Mouse (Mus musculus): ENCODE results near the gene Rgs7bp. TPM values are rescaled to one million over a fixed set of nuclear protein-coding genes. Genes with fewer than 3 reads are reported as not detected.

The Rgs7bp gene
- polyA plus RNA-seq, 1 experiment from 2014 or later = 2.1 TPM

DNA sequence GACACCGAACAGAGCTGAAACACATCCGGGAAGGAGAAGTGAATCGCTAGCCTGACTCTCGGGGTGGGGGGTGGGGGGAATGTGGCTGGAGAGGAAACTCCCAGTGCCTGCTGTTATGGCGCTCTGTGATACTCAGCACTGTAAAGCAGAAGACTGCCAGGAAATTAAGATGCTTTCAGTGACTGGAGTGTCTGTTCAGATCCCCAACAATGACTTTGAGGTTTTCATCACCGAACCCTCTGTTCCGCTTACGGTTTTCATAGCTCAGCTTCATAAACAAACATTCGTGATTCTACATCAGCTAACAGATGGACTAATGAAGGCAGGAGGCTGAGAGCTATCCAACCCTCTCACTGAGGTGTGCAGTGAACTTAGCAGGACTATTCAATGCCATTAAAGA, 7.4 kb downstream of the Rgs7bp start:
- H3K9me3 ChIP-seq = no peaks in the 10 kb centered on the region
- peak overlapping the region; percentile 17; the same call in 1 of the 2 replicates for H3K27ac ChIP-seq
- H3K36me3 ChIP-seq = no peaks in the 10 kb centered on the region
- peaks cover 9% of the 10 kb centered on the region for H3K4me1 ChIP-seq
- DNase-seq (ENCODE audit: low spot score) = no peak
- no peaks in the 10 kb centered on the region for H3K27me3 ChIP-seq (ENCODE audit: insufficient read depth, poor library complexity, severe bottlenecking)
- 56% methylated on average over 9 of the region's 9 CpGs for WGBS
- 0 out of 2 replicates have a peak overlapping the region, but pooled peaks have one; percentile 16 for H3K4me3 ChIP-seq

DNA sequence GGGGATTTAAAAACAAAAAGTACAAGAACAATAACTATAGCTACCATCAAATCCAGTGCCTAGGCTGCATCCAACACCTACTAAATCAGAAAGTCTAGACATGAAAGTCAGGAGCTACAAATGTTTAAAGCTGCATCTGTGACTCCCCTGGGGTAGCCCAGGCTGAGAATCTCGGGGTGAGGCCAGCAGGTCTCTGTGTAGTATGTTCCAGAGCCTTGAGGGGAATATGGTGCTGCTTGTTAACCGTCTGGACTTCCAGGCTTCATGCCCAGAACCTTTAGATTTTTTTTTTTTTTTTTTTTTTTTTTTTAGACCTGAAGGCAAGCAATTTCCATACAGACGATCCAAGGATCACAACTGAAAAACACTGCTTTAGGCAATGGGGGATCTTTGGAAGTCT, 10.8 kb downstream of the Rgs7bp start:
- peaks cover 9% of the 10 kb centered on the region for H3K4me1 ChIP-seq
- H3K27me3 ChIP-seq (ENCODE audit: insufficient read depth, poor library complexity, severe bottlenecking) = no peaks in the 10 kb centered on the region
- no peaks in the 10 kb centered on the region for H3K36me3 ChIP-seq
- no peak for DNase-seq (ENCODE audit: low spot score)
- no peaks in the 10 kb centered on the region for H3K9me3 ChIP-seq
- H3K4me3 ChIP-seq = no peak overlapping the region
- H3K27ac ChIP-seq = no peak overlapping the region
- WGBS = 70% methylated on average over 3 of the region's 3 CpGs

DNA sequence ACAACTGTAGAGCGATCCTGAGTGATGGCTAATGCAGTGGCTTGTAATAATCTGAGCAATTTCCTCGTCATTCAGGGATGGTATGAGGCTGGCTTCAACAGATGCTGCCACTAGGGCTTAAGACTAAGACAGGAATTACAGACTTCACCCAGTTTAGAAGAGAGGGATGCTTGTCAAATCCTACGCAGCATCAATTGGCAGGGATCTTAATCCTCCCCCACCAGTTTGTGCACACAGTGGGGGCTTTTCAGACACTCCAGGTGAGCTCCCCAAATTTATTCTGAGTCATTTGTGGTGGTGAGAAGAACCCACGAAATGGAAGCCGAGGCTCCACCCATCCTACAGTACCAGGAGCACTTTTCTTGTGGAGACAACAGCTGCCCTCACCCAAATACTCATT, 16.4 kb downstream of the Rgs7bp start:
- Histone ChIP-seq H3K27me3 (ENCODE audit: insufficient read depth, poor library complexity, severe bottlenecking) (no peaks in the 10 kb centered on the region), H3K36me3 (no peaks in the 10 kb centered on the region), H3K4me1 (no peaks in the 10 kb centered on the region), H3K4me3 (no peak overlapping the region), H3K9me3 (no peaks in the 10 kb centered on the region), H3K27ac (no peak overlapping the region)
- no peak for DNase-seq (ENCODE audit: low spot score)
- 77% methylated on average over 5 of the region's 5 CpGs for WGBS

DNA sequence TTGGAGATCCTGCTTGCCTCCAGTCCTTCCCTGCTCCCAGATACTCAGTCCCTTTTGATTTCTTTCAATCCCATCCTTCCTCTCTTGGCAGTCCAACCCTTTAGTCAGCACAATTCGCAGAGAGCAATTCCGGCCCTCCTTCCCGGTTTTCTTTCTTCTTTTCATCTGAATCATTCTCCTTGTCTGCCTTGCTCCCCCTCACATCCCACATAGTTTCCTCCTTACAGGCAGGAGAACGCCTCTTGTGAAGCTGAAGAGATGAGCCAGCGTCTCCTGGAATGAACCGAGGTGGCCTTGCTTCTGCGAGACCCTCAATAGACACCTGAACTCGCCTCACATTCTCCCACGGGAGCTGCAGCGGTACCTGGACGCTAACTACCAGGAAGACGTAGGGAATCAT, 16.9 kb downstream of the Rgs7bp start:
- no peak for DNase-seq (ENCODE audit: low spot score)
- Histone ChIP-seq H3K36me3 (no peaks in the 10 kb centered on the region), H3K4me3 (no peak overlapping the region), H3K9me3 (no peaks in the 10 kb centered on the region), H3K27ac (no peak overlapping the region), H3K27me3 (ENCODE audit: insufficient read depth, poor library complexity, severe bottlenecking) (no peaks in the 10 kb centered on the region), H3K4me1 (no peaks in the 10 kb centered on the region)
- WGBS = 84% methylated on average over 12 of the region's 12 CpGs

DNA sequence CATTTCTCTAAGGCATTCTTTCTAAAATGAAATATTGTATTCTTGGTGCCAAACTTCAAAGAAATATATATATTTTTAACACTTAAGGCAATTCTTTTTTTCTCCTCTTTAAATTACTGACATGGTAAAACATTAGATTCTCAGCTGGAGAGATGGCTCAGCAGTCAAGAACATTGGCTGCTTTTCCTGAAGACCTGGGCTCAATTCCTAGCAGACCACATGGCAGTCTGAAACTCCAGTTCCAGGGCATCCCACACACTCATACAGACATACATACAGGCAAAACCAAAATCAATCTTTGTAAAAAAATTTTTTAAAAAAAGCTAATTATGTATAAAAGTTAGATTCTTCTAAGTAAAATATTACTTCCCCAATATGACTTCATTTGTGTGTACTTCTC, 22.8 kb downstream of the Rgs7bp start:
- no peak for DNase-seq (ENCODE audit: low spot score)
- Histone ChIP-seq H3K36me3 (no peaks in the 10 kb centered on the region), H3K4me1 (no peaks in the 10 kb centered on the region), H3K9me3 (no peaks in the 10 kb centered on the region), H3K27ac (no peak overlapping the region), H3K27me3 (ENCODE audit: insufficient read depth, poor library complexity, severe bottlenecking) (no peaks in the 10 kb centered on the region), H3K4me3 (no peak overlapping the region)

- H3K4me3 ChIP-seq = no peak overlapping the region
- no peaks in the 10 kb centered on the region for H3K4me1 ChIP-seq
- 84% methylated on average over 3 of the region's 3 CpGs for WGBS
- no peak for DNase-seq (ENCODE audit: low spot score)
- no peak overlapping the region for H3K27ac ChIP-seq
- no peaks in the 10 kb centered on the region for H3K9me3 ChIP-seq
- H3K27me3 ChIP-seq (ENCODE audit: insufficient read depth, poor library complexity, severe bottlenecking) = no peaks in the 10 kb centered on the region
- no peaks in the 10 kb centered on the region for H3K36me3 ChIP-seq
Observed at GRCm38 (mm10) chr13:105028276-105028675, 26.5 kb downstream of the Rgs7bp start.

DNA sequence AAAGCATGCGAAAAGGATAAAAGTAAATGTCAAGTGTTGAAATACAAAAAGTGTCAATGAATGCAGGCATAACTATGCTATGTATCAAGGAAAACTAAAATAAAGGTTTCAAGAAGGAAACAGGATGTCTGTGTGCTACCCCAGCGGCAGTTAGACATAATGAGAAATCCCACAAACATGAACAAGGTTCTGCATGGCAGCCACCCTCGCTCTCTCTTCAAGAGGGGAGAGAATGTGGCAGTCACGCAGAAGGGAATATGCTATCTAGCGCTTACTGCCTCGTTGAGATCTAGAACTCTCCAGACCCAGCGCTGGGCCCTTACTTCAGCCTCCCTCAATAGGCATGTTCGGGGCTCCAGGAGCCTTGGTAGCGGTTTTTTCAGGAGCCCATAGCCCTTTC, 38.2 kb downstream of the Rgs7bp start:
- H3K9me3 ChIP-seq = no peaks in the 10 kb centered on the region
- no peak overlapping the region for H3K4me3 ChIP-seq
- DNase-seq (ENCODE audit: low spot score) = no peak
- H3K27me3 ChIP-seq (ENCODE audit: insufficient read depth, poor library complexity, severe bottlenecking) = no peaks in the 10 kb centered on the region
- H3K27ac ChIP-seq = no peak overlapping the region
- H3K36me3 ChIP-seq = no peaks in the 10 kb centered on the region
- 76% methylated on average over 9 of the region's 9 CpGs for WGBS
- no peaks in the 10 kb centered on the region for H3K4me1 ChIP-seq

- Histone ChIP-seq H3K27me3 (ENCODE audit: insufficient read depth, poor library complexity, severe bottlenecking) (no peaks in the 10 kb centered on the region), H3K27ac (no peak overlapping the region), H3K9me3 (no peaks in the 10 kb centered on the region), H3K4me1 (no peaks in the 10 kb centered on the region), H3K36me3 (no peaks in the 10 kb centered on the region), H3K4me3 (no peak overlapping the region)
- 78% methylated on average over 8 of the region's 8 CpGs for WGBS
- DNase-seq (ENCODE audit: low spot score) = no peak
Observed at GRCm38 (mm10) chr13:105015710-105016404, 38.9 kb downstream of the Rgs7bp start.

- WGBS = 94% methylated on average over 5 of the region's 5 CpGs
- H3K4me1 ChIP-seq = no peaks in the 10 kb centered on the region
- DNase-seq (ENCODE audit: low spot score) = no peak
- no peak overlapping the region for H3K4me3 ChIP-seq
- no peaks in the 10 kb centered on the region for H3K27me3 ChIP-seq (ENCODE audit: insufficient read depth, poor library complexity, severe bottlenecking)
- H3K27ac ChIP-seq = no peak overlapping the region
- H3K36me3 ChIP-seq = no peaks in the 10 kb centered on the region
- no peaks in the 10 kb centered on the region for H3K9me3 ChIP-seq
Observed at GRCm38 (mm10) chr13:105011300-105011699, 43.4 kb downstream of the Rgs7bp start.

DNA sequence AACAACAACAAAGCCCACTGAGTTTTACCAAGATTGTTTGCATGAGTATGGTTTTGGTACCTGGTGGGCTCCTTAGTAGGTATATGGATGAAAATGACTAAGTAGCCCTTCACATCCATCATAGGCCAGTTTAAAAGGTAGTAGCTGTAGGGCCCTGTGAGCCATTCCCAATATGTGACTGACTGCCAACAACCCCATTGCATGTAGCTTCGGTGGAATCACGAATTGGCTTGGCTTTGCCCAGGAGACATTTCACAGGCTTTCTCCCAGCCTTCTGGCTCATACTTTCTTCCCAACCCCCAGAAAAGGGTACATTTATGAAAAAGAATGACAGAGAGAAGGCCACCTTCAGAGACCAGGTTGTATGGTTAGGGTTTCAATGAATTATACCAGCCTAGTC, 45.8 kb downstream of the Rgs7bp start:
- 86% methylated on average over 2 of the region's 2 CpGs for WGBS
- Histone ChIP-seq H3K27me3 (ENCODE audit: insufficient read depth, poor library complexity, severe bottlenecking) (no peaks in the 10 kb centered on the region), H3K36me3 (no peaks in the 10 kb centered on the region), H3K4me1 (no peaks in the 10 kb centered on the region), H3K4me3 (no peak overlapping the region), H3K9me3 (no peaks in the 10 kb centered on the region), H3K27ac (no peak overlapping the region)
- DNase-seq (ENCODE audit: low spot score) = no peak

DNA sequence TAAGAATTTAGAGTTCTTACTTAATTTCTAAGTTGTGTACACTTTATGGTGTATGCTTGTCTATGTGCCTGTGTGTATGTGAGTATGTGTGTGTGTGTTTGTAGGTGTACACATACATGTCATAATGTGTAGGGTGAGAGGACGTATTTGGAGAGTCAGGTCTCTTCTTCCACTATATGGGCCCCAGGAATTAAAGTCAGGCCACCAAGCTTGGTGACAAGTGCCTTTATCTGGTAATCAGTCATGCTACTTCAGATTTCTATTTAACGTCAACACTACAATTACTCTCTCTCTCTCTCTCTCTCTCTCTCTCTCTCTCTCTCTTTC, 51.9 kb downstream of the Rgs7bp start:
- no peak overlapping the region for H3K4me3 ChIP-seq
- H3K27me3 ChIP-seq (ENCODE audit: insufficient read depth, poor library complexity, severe bottlenecking) = no peaks in the 10 kb centered on the region
- no peak overlapping the region for H3K27ac ChIP-seq
- H3K9me3 ChIP-seq = no peaks in the 10 kb centered on the region
- DNase-seq (ENCODE audit: low spot score) = no peak
- no peaks in the 10 kb centered on the region for H3K4me1 ChIP-seq
- 61% methylated on average over 2 of the region's 2 CpGs for WGBS
- H3K36me3 ChIP-seq = no peaks in the 10 kb centered on the region

DNA sequence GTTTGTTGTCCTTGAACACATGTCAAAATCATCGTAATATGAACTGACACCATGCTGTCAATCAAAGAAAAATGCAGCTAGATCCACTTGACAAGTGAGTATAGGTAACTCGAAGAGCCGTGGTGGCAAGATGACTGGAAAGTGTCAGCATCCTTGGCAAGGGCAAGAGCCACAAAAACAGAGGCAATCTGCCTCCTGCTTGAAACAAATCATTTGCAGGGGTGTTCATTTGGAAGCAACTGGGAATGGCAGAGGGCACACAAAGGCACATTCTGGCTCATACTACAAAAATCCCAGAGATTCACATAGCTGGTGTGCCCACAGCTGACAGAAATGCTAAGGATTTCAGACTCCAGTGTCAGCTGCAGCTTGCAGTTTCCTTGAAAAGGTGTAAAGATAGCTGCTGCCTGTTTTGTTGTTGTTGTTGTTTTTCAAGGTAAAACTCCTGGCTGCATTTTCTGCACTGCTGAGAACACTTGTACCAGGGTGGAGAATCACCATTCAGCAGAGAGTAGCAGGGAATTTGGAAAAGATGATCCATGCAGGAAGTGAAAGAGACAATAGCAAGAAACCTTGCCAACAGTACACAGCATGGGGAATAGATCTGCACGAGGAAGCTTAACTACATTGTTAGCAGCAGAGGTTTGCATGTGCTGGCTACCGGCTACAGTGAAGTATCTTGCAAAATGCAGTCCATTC, 52.4 kb downstream of the Rgs7bp start:
- H3K4me1 ChIP-seq = no peaks in the 10 kb centered on the region
- H3K9me3 ChIP-seq = no peaks in the 10 kb centered on the region
- no peak overlapping the region for H3K27ac ChIP-seq
- no peak overlapping the region for H3K4me3 ChIP-seq
- no peak for DNase-seq (ENCODE audit: low spot score)
- H3K36me3 ChIP-seq = no peaks in the 10 kb centered on the region
- WGBS = 72% methylated on average over 5 of the region's 5 CpGs
- no peaks in the 10 kb centered on the region for H3K27me3 ChIP-seq (ENCODE audit: insufficient read depth, poor library complexity, severe bottlenecking)

GRCm38 (mm10) chr13:105001714-105002113, 53.0 kb downstream of the Rgs7bp start:
- Histone ChIP-seq H3K36me3 (no peaks in the 10 kb centered on the region), H3K9me3 (no peaks in the 10 kb centered on the region), H3K27ac (no peak overlapping the region), H3K4me1 (no peaks in the 10 kb centered on the region), H3K27me3 (ENCODE audit: insufficient read depth, poor library complexity, severe bottlenecking) (no peaks in the 10 kb centered on the region), H3K4me3 (no peak overlapping the region)
- DNase-seq (ENCODE audit: low spot score) = no peak
- 75% methylated on average over 2 of the region's 2 CpGs for WGBS

- H3K9me3 ChIP-seq = no peaks in the 10 kb centered on the region
- no peaks in the 10 kb centered on the region for H3K27me3 ChIP-seq (ENCODE audit: insufficient read depth, poor library complexity, severe bottlenecking)
- no peak overlapping the region for H3K4me3 ChIP-seq
- DNase-seq (ENCODE audit: low spot score) = no peak
- 57% methylated on average over 7 of the region's 7 CpGs for WGBS
- no peaks in the 10 kb centered on the region for H3K4me1 ChIP-seq
- H3K27ac ChIP-seq = no peak overlapping the region
- no peaks in the 10 kb centered on the region for H3K36me3 ChIP-seq
Observed at GRCm38 (mm10) chr13:104988811-104989258, 65.9 kb downstream of the Rgs7bp start.

Measured in heart, embryonic 10.5 days (tissue).